Mouse (Mus musculus): ENCODE data around the gene Cmtr1. TPM values are rescaled to one million over a fixed set of nuclear protein-coding genes. Genes with fewer than 3 reads are reported as not detected.

Cmtr1 gene
- total and polyA plus RNA-seq, 3 experiments, result 88.8 to 135 (median 105) TPM

DNA sequence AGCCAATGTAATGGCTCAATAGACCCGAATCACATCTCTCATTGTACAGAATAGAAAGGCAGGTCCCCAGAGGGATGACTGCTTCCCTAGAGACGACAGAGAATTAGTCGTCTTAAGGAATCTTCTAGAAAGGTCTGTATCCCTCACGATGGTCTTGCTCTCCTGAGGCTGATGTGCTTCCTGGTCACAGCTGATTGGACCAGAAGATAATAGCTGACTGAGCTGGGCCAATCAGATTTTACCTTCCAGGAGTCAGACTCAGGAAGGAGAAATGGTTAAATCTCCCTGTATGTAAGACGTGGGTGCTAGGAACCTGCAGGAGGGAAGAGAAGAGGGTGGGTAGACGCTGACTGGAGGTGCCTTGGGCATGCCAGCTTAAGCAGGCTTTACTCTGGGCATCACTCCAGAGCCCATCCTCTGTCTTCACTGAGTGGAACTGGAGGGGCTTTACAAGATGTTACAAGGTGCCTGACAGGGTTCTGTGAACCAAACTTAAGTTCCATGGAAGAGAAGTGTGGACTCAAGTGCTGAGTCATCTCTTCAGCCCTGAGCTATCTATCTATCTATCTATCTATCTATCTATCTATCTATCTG, 64.7 kb downstream of the Cmtr1 start:
- no peaks in the 10 kb centered on the region for H3K36me3 ChIP-seq (replicated peaks in 1 of 2; ENCODE audit: control insufficient read depth in 1 of 2, insufficient read depth in 1 of 2, low read length in 1 of 2)
- no peak overlapping the region for H3K27ac ChIP-seq (ENCODE audit: insufficient read depth, low read depth)
- no peak for DNase-seq (ENCODE audit: extremely low read depth)
- peaks cover 5% of the 10 kb centered on the region for H3K9me3 ChIP-seq (replicated peaks; ENCODE audit: low read length)
- no peaks in the 10 kb centered on the region for H3K27me3 ChIP-seq (replicated peaks)
- H3K4me1 ChIP-seq (ENCODE audit: control insufficient read depth in 1 of 2, insufficient read depth in 2 of 2), result peaks cover 15 to 37% of the 10 kb centered on the region in 2 experiments
- dilution Hi-C loops (cut with MboI; ENCODE audit: extremely low pct_ligation_motif_present, extremely low pct_unique_long_range_greater_than_20kb, low sequenced_read_pairs), result no loop called here
- no peak for TF ChIP-seq ETS1 (conservative IDR thresholded peaks at IDR 0.05; ENCODE audit: low read depth, low read length)
- TF ChIP-seq ELF1 (IDR thresholded peaks at IDR 0.05; ENCODE audit: low read depth, low read length), result peak; percentile 70
- no peak for TF ChIP-seq BHLHE40 (IDR thresholded peaks at IDR 0.05; ENCODE audit: low read depth, low read length)
- peak; percentile 34; the same call in 1 of the 2 replicates for TF ChIP-seq TBP (conservative IDR thresholded peaks at IDR 0.05; ENCODE audit: low read depth, low read length)
- no peak for TF ChIP-seq NELFE (IDR thresholded peaks at IDR 0.05; ENCODE audit: low read depth, low read length)
- no peak for TF ChIP-seq CHD1 (IDR thresholded peaks at IDR 0.05; ENCODE audit: low read depth, low read length)
- in situ Hi-C loops (cut with MboI; ENCODE audit: low pct_ligation_motif_present, low pct_unique_long_range_greater_than_20kb, low sequenced_read_pairs), result no loop called here
- no peak overlapping the region for H3K9ac ChIP-seq (ENCODE audit: insufficient read depth, low read depth)
- no peaks in the 10 kb centered on the region for H3K79me2 ChIP-seq (replicated peaks; ENCODE audit: control insufficient read depth, extremely low read depth, insufficient read depth, poor library complexity, severe bottlenecking)
- no peak overlapping the region for H3K4me3 ChIP-seq (replicated peaks in 1 of 3; ENCODE audit: low read depth in 2 of 3, low read length in 2 of 3, poor library complexity in 1 of 3)
- H3K4me2 ChIP-seq (ENCODE audit: insufficient read depth, low read depth, poor library complexity, severe bottlenecking), result no peak overlapping the region

DNA sequence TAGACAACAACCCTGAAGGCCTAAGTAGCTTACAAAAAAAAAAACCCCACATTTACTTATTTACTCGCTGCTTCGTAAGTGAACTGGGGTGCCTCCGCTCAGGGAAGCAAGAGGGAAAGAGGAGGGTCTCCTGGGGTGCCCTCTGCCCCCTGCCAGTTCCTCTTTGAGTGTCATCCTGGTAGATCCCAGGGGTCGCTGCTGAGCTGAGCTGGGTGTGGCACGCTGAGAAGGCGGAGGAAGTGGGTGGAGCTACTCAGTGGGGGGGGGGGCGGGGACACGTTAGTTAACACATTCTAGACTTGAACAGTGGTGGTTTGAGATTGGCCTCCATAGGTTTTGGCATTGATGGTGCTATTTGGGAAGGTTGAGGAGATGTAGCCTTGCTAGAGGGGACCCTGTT, 67.7 kb downstream of the Cmtr1 start:
- TF ChIP-seq POLR2AphosphoS2 (IDR thresholded peaks at IDR 0.05; ENCODE audit: low read depth, low read length) (no peak), RAD21 (IDR thresholded peaks at IDR 0.05; ENCODE audit: low read depth, low read length) (no peak), USF1 (IDR thresholded peaks at IDR 0.05; ENCODE audit: low read depth, low read length) (no peak), IRF4 (IDR thresholded peaks at IDR 0.05; ENCODE audit: low read depth, low read length) (no peak), KAT2A (IDR thresholded peaks at IDR 0.05; ENCODE audit: insufficient replicate concordance, low read length) (no peak)
- no peak for DNase-seq (ENCODE audit: extremely low read depth)
- H3K9me3 ChIP-seq (replicated peaks; ENCODE audit: low read length), result peaks cover 7% of the 10 kb centered on the region
- no peak overlapping the region for H3K9ac ChIP-seq (ENCODE audit: insufficient read depth, low read depth)
- H3K27me3 ChIP-seq (replicated peaks), result no peaks in the 10 kb centered on the region
- H3K4me2 ChIP-seq (ENCODE audit: insufficient read depth, low read depth, poor library complexity, severe bottlenecking), result no peak overlapping the region
- peaks cover 19 to 45% of the 10 kb centered on the region in 2 experiments for H3K4me1 ChIP-seq (ENCODE audit: control insufficient read depth in 1 of 2, insufficient read depth in 2 of 2)
- dilution Hi-C loops (cut with MboI; ENCODE audit: extremely low pct_ligation_motif_present, extremely low pct_unique_long_range_greater_than_20kb, low sequenced_read_pairs) (no loop called here), in situ Hi-C loops (cut with MboI; ENCODE audit: low pct_ligation_motif_present, low pct_unique_long_range_greater_than_20kb, low sequenced_read_pairs) (no loop called here)
- H3K27ac ChIP-seq (ENCODE audit: insufficient read depth, low read depth), result no peak overlapping the region
- no peaks in the 10 kb centered on the region for H3K36me3 ChIP-seq (replicated peaks in 1 of 2; ENCODE audit: control insufficient read depth in 1 of 2, insufficient read depth in 1 of 2, low read length in 1 of 2)
- no peak overlapping the region for H3K4me3 ChIP-seq (replicated peaks in 1 of 3; ENCODE audit: low read depth in 2 of 3, low read length in 2 of 3, poor library complexity in 1 of 3)
- H3K79me2 ChIP-seq (replicated peaks; ENCODE audit: control insufficient read depth, extremely low read depth, insufficient read depth, poor library complexity, severe bottlenecking), result no peaks in the 10 kb centered on the region

- in situ Hi-C loops (cut with MboI; ENCODE audit: low pct_ligation_motif_present, low pct_unique_long_range_greater_than_20kb, low sequenced_read_pairs) (no loop called here), dilution Hi-C loops (cut with MboI; ENCODE audit: extremely low pct_ligation_motif_present, extremely low pct_unique_long_range_greater_than_20kb, low sequenced_read_pairs) (no loop called here)
- H3K4me2 ChIP-seq (ENCODE audit: insufficient read depth, low read depth, poor library complexity, severe bottlenecking), result peak overlapping the region; percentile 58
- no peak for DNase-seq (ENCODE audit: extremely low read depth)
- H3K9me3 ChIP-seq (replicated peaks; ENCODE audit: low read length), result peaks cover 12% of the 10 kb centered on the region
- TF ChIP-seq MYC (IDR thresholded peaks at IDR 0.05; ENCODE audit: low read depth, low read length) (no peak), CTCF (conservative IDR thresholded peaks at IDR 0.05 in 1 of 2, IDR thresholded peaks at IDR 0.05 in 1 of 2; ENCODE audit: low read depth in 2 of 2, low read length in 2 of 2) (peak in 1 of 2 experiments; percentile 39; a peak in 2 of 4 replicates), NELFE (IDR thresholded peaks at IDR 0.05; ENCODE audit: low read depth, low read length) (no peak), MAFK (IDR thresholded peaks at IDR 0.05; ENCODE audit: insufficient replicate concordance, low read length) (no peak), IRF4 (IDR thresholded peaks at IDR 0.05; ENCODE audit: low read depth, low read length) (peak; percentile 38; the same call in 1 of the 2 replicates), TBP (conservative IDR thresholded peaks at IDR 0.05; ENCODE audit: low read depth, low read length) (no peak), POLR2A (IDR thresholded peaks at IDR 0.05; ENCODE audit: low read depth, low read length) (peak; percentile 49; the same call in 1 of the 2 replicates), BHLHE40 (IDR thresholded peaks at IDR 0.05; ENCODE audit: low read depth, low read length) (peak; percentile 75), TCF12 (IDR thresholded peaks at IDR 0.05; ENCODE audit: low read depth, low read length) (peak; percentile 80; the same call in 1 of the 2 replicates), SMC3 (IDR thresholded peaks at IDR 0.05; ENCODE audit: low read depth, low read length) (peak; percentile 23; the same call in 1 of the 2 replicates)
- H3K36me3 ChIP-seq (replicated peaks in 1 of 2; ENCODE audit: control insufficient read depth in 1 of 2, insufficient read depth in 1 of 2, low read length in 1 of 2), result no peaks in the 10 kb centered on the region
- H3K27ac ChIP-seq (ENCODE audit: insufficient read depth, low read depth), result peak overlapping the region; percentile 83
- no peaks in the 10 kb centered on the region for H3K27me3 ChIP-seq (replicated peaks)
- peak overlapping the region; percentile 21 for H3K9ac ChIP-seq (ENCODE audit: insufficient read depth, low read depth)
- H3K4me1 ChIP-seq (ENCODE audit: control insufficient read depth in 1 of 2, insufficient read depth in 2 of 2), result peaks cover 15 to 34% of the 10 kb centered on the region in 2 experiments
- no peaks in the 10 kb centered on the region for H3K79me2 ChIP-seq (replicated peaks; ENCODE audit: control insufficient read depth, extremely low read depth, insufficient read depth, poor library complexity, severe bottlenecking)
- no peak overlapping the region for H3K4me3 ChIP-seq (replicated peaks in 1 of 3; ENCODE audit: low read depth in 2 of 3, low read length in 2 of 3, poor library complexity in 1 of 3)
These were observed 70.3 kb downstream of the Cmtr1 start for GRCm38 (mm10) chr17:29730510-29731265.
